Mouse (Mus musculus): ENCODE measurements around the gene R3hdml. TPM values are rescaled to one million over a fixed set of nuclear protein-coding genes. Genes with fewer than 3 reads are reported as not detected.

Gene R3hdml
- polyA plus RNA-seq, 1 experiment from 2014 or later = not detected

DNA sequence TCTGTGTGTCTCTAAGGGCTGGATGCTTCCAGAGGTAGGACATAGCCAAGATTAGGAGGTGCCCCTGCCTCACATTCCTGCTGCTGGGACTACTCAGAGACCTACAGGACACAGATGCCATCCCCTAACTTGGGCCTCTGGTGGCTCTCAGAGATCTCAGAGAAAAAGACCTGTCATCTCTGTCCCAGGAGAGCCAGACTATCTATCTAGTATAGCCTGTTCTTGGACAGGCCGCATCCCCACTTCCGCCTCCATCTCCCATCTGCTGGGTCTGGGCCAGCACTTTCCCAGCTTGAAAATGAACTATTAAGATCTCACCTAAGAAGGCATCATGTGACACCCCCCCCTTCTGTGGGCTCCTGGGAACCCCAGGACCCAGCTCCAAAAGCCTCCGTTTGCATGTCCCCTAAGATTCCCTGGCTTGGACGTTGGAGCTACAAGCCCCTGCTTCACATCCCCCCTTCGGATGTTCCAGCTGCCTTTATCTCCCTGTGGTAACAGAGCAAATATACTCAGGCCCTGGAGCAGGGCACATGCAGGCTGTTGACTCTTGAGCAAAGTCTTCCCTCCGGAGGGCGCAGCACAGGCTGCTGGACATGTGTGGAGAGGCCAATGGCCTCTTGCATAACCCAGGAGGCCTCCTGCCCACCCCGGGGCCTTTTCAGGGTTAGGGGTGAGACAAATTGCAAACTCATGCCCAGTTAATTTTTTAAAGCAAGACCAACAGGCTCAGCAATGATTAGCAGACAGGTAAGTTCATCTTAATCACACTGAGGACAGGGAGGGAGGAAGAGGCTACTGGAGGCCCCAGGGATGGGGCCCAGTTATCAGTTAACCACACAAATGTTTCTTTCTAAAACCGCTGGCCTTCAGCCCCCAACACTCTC, 48.4 kb downstream of the R3hdml start:
- Histone ChIP-seq H3K4me3 (ENCODE audit: inconsistent target) (no peak overlapping the region), H3K79me2 (ENCODE audit: inconsistent target) (no peaks in the 10 kb centered on the region), H3K36me3 (ENCODE audit: inconsistent target) (no peaks in the 10 kb centered on the region), H3K27ac (no peak overlapping the region)
- 80% methylated on average over 9 of the region's 9 CpGs for WGBS (ENCODE audit: missing documents)

DNA sequence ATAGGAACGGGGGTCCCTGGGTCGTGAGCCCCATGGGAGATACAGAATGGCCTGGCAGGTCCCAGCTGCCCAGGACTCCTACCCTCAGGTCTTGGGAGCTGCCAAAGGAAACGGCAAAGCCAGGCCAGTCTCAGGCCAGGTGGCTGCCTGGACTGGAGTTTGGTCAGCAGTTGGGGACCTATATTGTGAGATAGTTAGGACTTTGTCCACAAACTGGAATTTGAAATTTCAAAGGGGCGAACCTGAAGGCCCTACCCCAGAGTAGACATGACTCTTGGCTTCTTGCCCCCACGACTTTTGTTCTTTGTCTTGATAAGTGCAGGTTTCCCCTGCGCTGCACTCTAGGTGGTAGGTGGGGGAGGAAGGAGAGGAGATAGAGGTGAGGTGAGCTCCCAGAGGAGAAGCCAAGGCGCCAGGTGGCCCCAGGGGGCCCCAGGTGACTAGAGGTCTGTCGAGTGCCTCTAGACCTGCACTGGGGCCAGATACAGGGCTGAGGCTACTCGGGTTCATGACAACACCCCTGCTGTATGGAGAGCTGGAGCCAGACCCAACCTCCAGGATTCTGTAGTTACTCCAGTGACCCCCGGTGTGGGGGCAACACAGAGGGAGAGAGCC, 49.6 kb downstream of the R3hdml start:
- Histone ChIP-seq H3K27ac (no peak overlapping the region), H3K36me3 (ENCODE audit: inconsistent target) (no peaks in the 10 kb centered on the region), H3K4me3 (ENCODE audit: inconsistent target) (no peak overlapping the region), H3K79me2 (ENCODE audit: inconsistent target) (no peaks in the 10 kb centered on the region)
- WGBS (ENCODE audit: missing documents) = 91% methylated on average over 10 of the region's 10 CpGs

DNA sequence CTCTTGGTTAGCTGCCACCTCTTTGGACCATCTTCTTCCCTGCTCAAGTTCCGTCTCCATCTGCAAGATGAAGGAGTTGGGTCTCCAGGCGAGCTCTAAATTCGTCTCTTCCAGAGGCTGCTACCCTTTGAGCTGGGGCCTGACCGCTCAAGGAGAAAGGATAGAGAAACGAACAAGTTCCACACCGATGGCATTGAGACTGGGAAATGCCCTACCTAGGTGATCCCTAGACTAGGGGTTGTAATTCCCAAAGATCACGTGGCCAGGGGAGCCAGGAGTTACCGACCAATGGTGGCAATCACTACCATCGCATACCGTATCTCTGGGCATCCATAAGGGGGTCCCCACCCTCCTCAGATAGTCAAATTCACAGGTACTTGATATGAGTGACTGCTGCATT, 50.6 kb downstream of the R3hdml start:
- Histone ChIP-seq H3K36me3 (ENCODE audit: inconsistent target) (no peaks in the 10 kb centered on the region), H3K79me2 (ENCODE audit: inconsistent target) (no peaks in the 10 kb centered on the region), H3K27ac (no peak overlapping the region), H3K4me3 (ENCODE audit: inconsistent target) (no peak overlapping the region)
- WGBS (ENCODE audit: missing documents) = 89% methylated on average over 10 of the region's 10 CpGs

DNA sequence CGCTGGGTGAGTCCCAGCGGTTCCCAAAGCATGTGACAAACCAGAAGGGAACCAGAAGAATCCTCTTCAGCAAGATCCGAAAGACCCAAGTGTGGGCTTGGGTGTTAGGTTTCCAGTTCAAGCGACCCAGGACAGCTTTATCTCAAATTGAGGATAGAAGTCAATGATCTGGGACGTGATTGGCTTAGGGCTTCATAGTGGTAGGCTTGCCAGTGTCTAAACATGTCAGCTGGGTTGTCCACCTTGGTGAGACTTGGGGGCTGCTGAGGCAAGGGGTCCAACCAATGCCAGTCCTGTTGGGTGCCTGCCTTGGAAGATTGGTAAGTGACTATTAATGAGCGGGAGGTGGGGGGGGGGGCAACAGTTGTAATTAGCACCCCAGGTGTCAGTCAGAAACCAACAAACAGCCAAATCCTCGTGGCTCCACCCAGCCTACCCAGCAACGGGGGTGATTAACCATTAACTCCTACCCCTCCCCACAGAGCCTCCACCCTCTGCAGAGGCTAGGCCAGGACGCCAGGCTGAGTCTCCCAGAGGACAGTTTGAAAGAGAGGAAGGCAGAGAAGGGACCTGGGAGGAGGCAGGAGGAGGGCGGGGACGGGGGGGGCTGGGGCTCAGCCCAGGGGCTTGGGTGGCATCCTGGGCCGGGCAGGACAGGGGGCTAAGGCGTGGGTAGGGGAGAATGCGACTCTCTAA, 54.7 kb downstream of the R3hdml start:
- H3K79me2 ChIP-seq (ENCODE audit: inconsistent target) = no peaks in the 10 kb centered on the region
- no peaks in the 10 kb centered on the region for H3K36me3 ChIP-seq (ENCODE audit: inconsistent target)
- no peak overlapping the region for H3K4me3 ChIP-seq (ENCODE audit: inconsistent target)
- 84% methylated on average over 14 of the region's 14 CpGs for WGBS (ENCODE audit: missing documents)
- no peak overlapping the region for H3K27ac ChIP-seq

DNA sequence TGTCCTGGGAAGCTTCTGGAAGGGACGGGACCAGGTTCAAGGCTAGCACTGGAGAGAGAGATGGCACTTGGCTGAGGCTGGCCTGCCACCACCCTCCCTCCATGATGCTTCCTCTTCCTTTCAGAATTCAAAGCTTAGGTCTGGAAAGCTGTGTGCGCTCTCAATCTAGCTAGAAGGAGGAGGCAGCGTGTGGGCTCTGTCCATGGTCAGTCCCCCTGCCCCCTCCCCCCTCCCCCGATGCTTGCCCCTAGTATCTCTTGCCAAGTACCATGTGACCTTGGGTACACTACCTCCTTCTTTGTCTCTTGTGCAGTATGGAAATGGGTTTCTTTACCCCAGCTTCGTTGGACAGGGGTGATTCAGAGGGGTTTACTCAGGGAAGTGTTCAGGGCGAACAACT, 56.7 kb downstream of the R3hdml start:
- Histone ChIP-seq H3K36me3 (ENCODE audit: inconsistent target) (no peaks in the 10 kb centered on the region), H3K79me2 (ENCODE audit: inconsistent target) (no peaks in the 10 kb centered on the region), H3K4me3 (ENCODE audit: inconsistent target) (no peak overlapping the region), H3K27ac (no peak overlapping the region)
- WGBS (ENCODE audit: missing documents) = 83% methylated on average over 5 of the region's 6 CpGs

DNA sequence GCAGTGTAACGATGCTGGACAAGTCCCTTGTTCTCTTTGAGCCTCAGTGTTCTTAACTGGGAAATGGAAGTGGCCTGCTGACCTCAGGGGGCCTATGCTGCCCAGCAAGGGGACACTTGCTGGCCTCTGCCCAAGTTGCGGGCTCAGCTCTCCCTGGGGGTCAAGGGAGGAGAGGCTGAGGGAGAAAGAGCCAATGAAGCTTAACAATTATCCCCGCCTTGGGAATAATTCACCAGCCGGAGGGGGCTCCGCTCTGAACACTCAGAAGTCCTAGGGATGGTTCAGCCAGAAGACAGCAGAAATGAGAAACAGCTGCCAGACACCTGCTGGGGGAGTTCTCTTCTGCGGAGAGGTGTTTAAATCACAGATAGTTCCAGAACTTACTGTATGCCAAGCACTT, 57.7 kb downstream of the R3hdml start:
- WGBS (ENCODE audit: missing documents) = 91% methylated on average over 6 of the region's 6 CpGs
- H3K79me2 ChIP-seq (ENCODE audit: inconsistent target) = no peaks in the 10 kb centered on the region
- H3K27ac ChIP-seq = no peak overlapping the region
- no peaks in the 10 kb centered on the region for H3K36me3 ChIP-seq (ENCODE audit: inconsistent target)
- H3K4me3 ChIP-seq (ENCODE audit: inconsistent target) = no peak overlapping the region

Other genes starting within 250 kb of the R3hdml start
- gene Jph2, start 94.3 kb upstream of the R3hdml start, polyA plus RNA-seq (2018) = not detected in 3 replicates
- 49.3 to 58.0 TPM (median 55.1 TPM) in 3 replicates for gene Oser1, start 67.6 kb upstream of the R3hdml start, polyA plus RNA-seq (2018)
- 0.63 to 2.4 TPM (median 1.1 TPM) in 3 replicates for gene Gdap1l1, start 53.8 kb upstream of the R3hdml start, polyA plus RNA-seq (2018)
- 1.3 to 3.6 TPM (median 2.1 TPM) in 3 replicates for gene Fitm2, start 19.7 kb upstream of the R3hdml start, polyA plus RNA-seq (2018)
- gene Hnf4a, start 14.5 kb downstream of the R3hdml start, polyA plus RNA-seq (2018) = not detected in 3 replicates
- gene Ttpal, start 110.0 kb downstream of the R3hdml start, polyA plus RNA-seq (2018) = 8.8 to 17.3 TPM (median 13.7 TPM) in 3 replicates
- 217 to 859 TPM (median 380 TPM) in 3 replicates for gene Serinc3, start 152.8 kb downstream of the R3hdml start, polyA plus RNA-seq (2018)
- 39.4 to 69.2 TPM (median 46.2 TPM) in 3 replicates for gene Pkig, start 166.1 kb downstream of the R3hdml start, polyA plus RNA-seq (2018)